Mouse (Mus musculus): Measurements from ENCODE around the gene Mcm2. TPM values are rescaled to one million over a fixed set of nuclear protein-coding genes. Genes with fewer than 3 reads are reported as not detected.

The Mcm2 gene
- polyA plus RNA-seq, 1 experiment, result 8.1 TPM

GRCm38 (mm10) chr6:88901471-88901870, 2.9 kb upstream of the Mcm2 start:
- Histone ChIP-seq H3K27me3 (ENCODE audit: control insufficient read depth, insufficient read depth, low read length) (no peaks in the 10 kb centered on the region), H3K4me1 (ENCODE audit: control insufficient read depth, insufficient read depth, low read length) (peaks cover 23% of the 10 kb centered on the region), H3K4me3 (ENCODE audit: control insufficient read depth, low read depth, low read length) (peak overlapping the region; percentile 97), H3K27ac (ENCODE audit: control insufficient read depth, insufficient read depth, low read depth, low read length) (peak overlapping the region; percentile 4; the same call in 1 of the 2 replicates), H3K36me3 (ENCODE audit: control insufficient read depth, insufficient read depth, low read length) (no peaks in the 10 kb centered on the region)
- TF ChIP-seq CTCF (IDR thresholded peaks at IDR 0.05; ENCODE audit: control insufficient read depth, insufficient read depth, insufficient replicate concordance, low read depth, low read length) (no peak), POLR2A (IDR thresholded peaks at IDR 0.05; ENCODE audit: control insufficient read depth, low read depth, low read length) (no peak)

GRCm38 (mm10) chr6:88899628-88900027, 1.0 kb upstream of the Mcm2 start:
- no peak overlapping the region for H3K27ac ChIP-seq (ENCODE audit: control insufficient read depth, insufficient read depth, low read depth, low read length)
- no peaks in the 10 kb centered on the region for H3K36me3 ChIP-seq (ENCODE audit: control insufficient read depth, insufficient read depth, low read length)
- H3K27me3 ChIP-seq (ENCODE audit: control insufficient read depth, insufficient read depth, low read length), result no peaks in the 10 kb centered on the region
- H3K4me1 ChIP-seq (ENCODE audit: control insufficient read depth, insufficient read depth, low read length), result peaks cover 22% of the 10 kb centered on the region
- no peak for TF ChIP-seq CTCF (IDR thresholded peaks at IDR 0.05; ENCODE audit: control insufficient read depth, insufficient read depth, insufficient replicate concordance, low read depth, low read length)
- TF ChIP-seq POLR2A (IDR thresholded peaks at IDR 0.05; ENCODE audit: control insufficient read depth, low read depth, low read length), result no peak
- no peak overlapping the region for H3K4me3 ChIP-seq (ENCODE audit: control insufficient read depth, low read depth, low read length)

- Histone ChIP-seq H3K36me3 (ENCODE audit: control insufficient read depth, insufficient read depth, low read length) (no peaks in the 10 kb centered on the region), H3K27ac (ENCODE audit: control insufficient read depth, insufficient read depth, low read depth, low read length) (no peak overlapping the region), H3K4me3 (ENCODE audit: control insufficient read depth, low read depth, low read length) (no peak overlapping the region), H3K4me1 (ENCODE audit: control insufficient read depth, insufficient read depth, low read length) (peaks cover 22% of the 10 kb centered on the region), H3K27me3 (ENCODE audit: control insufficient read depth, insufficient read depth, low read length) (no peaks in the 10 kb centered on the region)
- TF ChIP-seq CTCF (IDR thresholded peaks at IDR 0.05; ENCODE audit: control insufficient read depth, insufficient read depth, insufficient replicate concordance, low read depth, low read length), result no peak
- TF ChIP-seq POLR2A (IDR thresholded peaks at IDR 0.05; ENCODE audit: control insufficient read depth, low read depth, low read length), result no peak
Observed at GRCm38 (mm10) chr6:88899086-88899485, 506 bp upstream of the Mcm2 start.

DNA sequence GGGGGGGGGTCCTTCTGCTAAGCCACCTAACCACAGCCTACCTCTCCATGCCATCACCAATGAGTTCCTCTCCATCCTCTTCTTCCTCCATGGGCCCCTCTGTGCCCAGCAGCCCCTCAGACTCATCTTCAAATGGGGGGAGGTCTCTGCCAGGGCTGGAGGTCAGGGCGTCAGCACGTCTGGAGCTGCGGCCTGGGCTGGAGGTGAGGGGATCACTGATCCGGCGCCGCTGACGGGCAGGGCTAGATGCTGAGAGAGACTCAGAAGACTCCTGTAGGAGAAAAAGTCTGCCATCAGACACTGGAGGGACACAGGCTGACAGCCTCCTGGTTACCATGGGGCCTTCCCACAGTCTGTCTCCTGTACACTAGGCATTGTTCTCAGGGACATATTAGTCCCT, 1.3 kb downstream of the Mcm2 start:
- Histone ChIP-seq H3K36me3 (ENCODE audit: control insufficient read depth, insufficient read depth, low read length) (no peaks in the 10 kb centered on the region), H3K27ac (ENCODE audit: control insufficient read depth, insufficient read depth, low read depth, low read length) (no peak overlapping the region), H3K4me3 (ENCODE audit: control insufficient read depth, low read depth, low read length) (no peak overlapping the region), H3K4me1 (ENCODE audit: control insufficient read depth, insufficient read depth, low read length) (peaks cover 12% of the 10 kb centered on the region), H3K27me3 (ENCODE audit: control insufficient read depth, insufficient read depth, low read length) (no peaks in the 10 kb centered on the region)
- TF ChIP-seq CTCF (IDR thresholded peaks at IDR 0.05; ENCODE audit: control insufficient read depth, insufficient read depth, insufficient replicate concordance, low read depth, low read length), result no peak
- TF ChIP-seq POLR2A (IDR thresholded peaks at IDR 0.05; ENCODE audit: control insufficient read depth, low read depth, low read length), result no peak

DNA sequence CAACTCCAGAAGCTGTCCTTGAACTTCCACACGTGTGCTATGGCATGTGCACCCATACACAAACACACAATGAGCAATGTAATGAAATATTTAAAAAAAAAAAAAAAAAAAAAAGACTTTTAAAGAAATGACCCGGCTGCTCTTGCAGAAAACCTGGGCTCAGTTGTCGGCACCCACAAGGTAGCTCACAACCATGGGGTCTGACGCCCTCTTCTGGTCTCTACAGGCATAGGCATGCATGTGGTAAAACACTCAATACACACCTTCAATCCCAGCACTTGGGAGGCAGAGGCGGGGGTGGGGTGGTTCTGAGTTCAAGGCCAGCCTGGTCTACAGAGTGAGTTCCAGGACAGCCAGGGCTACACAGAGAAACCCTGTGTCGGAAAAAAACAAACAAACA, 2.6 kb downstream of the Mcm2 start:
- TF ChIP-seq POLR2A (IDR thresholded peaks at IDR 0.05; ENCODE audit: control insufficient read depth, low read depth, low read length) (no peak), CTCF (IDR thresholded peaks at IDR 0.05; ENCODE audit: control insufficient read depth, insufficient read depth, insufficient replicate concordance, low read depth, low read length) (no peak; the same call in 1 of the 2 replicates)
- Histone ChIP-seq H3K4me3 (ENCODE audit: control insufficient read depth, low read depth, low read length) (no peak overlapping the region), H3K4me1 (ENCODE audit: control insufficient read depth, insufficient read depth, low read length) (peaks cover 7% of the 10 kb centered on the region), H3K36me3 (ENCODE audit: control insufficient read depth, insufficient read depth, low read length) (no peaks in the 10 kb centered on the region), H3K27me3 (ENCODE audit: control insufficient read depth, insufficient read depth, low read length) (no peaks in the 10 kb centered on the region), H3K27ac (ENCODE audit: control insufficient read depth, insufficient read depth, low read depth, low read length) (no peak overlapping the region)

GRCm38 (mm10) chr6:88893559-88893958, 5.0 kb downstream of the Mcm2 start:
- Histone ChIP-seq H3K4me3 (ENCODE audit: control insufficient read depth, low read depth, low read length) (no peak overlapping the region), H3K4me1 (ENCODE audit: control insufficient read depth, insufficient read depth, low read length) (peaks cover 2% of the 10 kb centered on the region; the same call in 1 of the 2 replicates), H3K36me3 (ENCODE audit: control insufficient read depth, insufficient read depth, low read length) (no peaks in the 10 kb centered on the region), H3K27me3 (ENCODE audit: control insufficient read depth, insufficient read depth, low read length) (no peaks in the 10 kb centered on the region), H3K27ac (ENCODE audit: control insufficient read depth, insufficient read depth, low read depth, low read length) (no peak overlapping the region)
- TF ChIP-seq POLR2A (IDR thresholded peaks at IDR 0.05; ENCODE audit: control insufficient read depth, low read depth, low read length) (no peak), CTCF (IDR thresholded peaks at IDR 0.05; ENCODE audit: control insufficient read depth, insufficient read depth, insufficient replicate concordance, low read depth, low read length) (peak; percentile 89; the same call in 1 of the 2 replicates)

DNA sequence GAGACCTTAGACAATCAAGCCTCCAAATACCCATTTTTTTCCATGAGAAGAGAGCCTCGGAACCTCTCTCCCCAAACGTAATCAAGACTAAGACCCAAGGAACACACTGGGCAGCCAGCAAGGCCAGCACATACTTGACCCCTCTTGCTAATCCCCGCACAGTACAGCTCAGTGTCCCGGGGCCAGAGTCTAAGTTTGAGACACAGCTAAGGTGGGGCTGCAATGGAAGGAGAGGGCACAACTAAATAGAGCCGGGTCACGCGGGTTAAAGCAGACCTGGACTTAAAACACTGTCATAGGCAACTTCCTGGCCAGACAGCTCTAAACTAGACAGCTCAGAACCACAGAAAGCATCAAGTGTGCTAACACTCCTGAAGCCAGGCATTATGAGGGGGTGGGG, 7.7 kb downstream of the Mcm2 start:
- Histone ChIP-seq H3K27me3 (ENCODE audit: control insufficient read depth, insufficient read depth, low read length) (no peaks in the 10 kb centered on the region), H3K27ac (ENCODE audit: control insufficient read depth, insufficient read depth, low read depth, low read length) (no peak overlapping the region), H3K4me1 (ENCODE audit: control insufficient read depth, insufficient read depth, low read length) (no peaks in the 10 kb centered on the region), H3K36me3 (ENCODE audit: control insufficient read depth, insufficient read depth, low read length) (no peaks in the 10 kb centered on the region), H3K4me3 (ENCODE audit: control insufficient read depth, low read depth, low read length) (no peak overlapping the region)
- TF ChIP-seq POLR2A (IDR thresholded peaks at IDR 0.05; ENCODE audit: control insufficient read depth, low read depth, low read length) (no peak), CTCF (IDR thresholded peaks at IDR 0.05; ENCODE audit: control insufficient read depth, insufficient read depth, insufficient replicate concordance, low read depth, low read length) (no peak)

Data from testis, adult 2 months (tissue).